Mouse (Mus musculus): ENCODE measurements around the gene Ndufs1.

DNA sequence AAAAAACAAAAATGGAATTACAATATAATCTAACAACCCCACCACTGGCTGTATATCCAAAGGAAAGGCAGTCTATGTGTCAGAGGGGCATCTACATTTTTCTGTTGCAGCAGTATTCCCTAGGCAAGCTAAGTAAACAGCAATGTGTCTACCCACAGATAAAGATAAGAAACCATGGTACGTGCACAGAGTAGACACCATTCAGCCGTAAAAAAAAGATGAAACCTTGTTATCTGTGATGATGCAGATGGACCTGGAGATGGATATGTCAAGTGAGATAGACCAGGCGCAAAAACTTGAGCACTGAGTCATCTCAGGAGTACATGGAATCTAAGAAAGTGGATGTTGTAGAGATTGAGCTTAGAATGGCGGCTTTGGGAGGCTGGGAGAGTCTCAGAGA lies 48.4 kb upstream of the Ndufs1 start:
- TF ChIP-seq EP300 (IDR thresholded peaks at IDR 0.05; ENCODE audit: low read depth) (no peak), CTCF (IDR thresholded peaks at IDR 0.05; ENCODE audit: low read depth) (no peak)
